Mouse (Mus musculus) ovary, postnatal 10 days (tissue): ENCODE data around the gene 5330417C22Rik.
"Not testable (repeated sequence)": the region's sequence is repeated elsewhere in the genome, so short reads cannot be mapped to it uniquely, and the experiment has no call there.

Source experiments
- DNase-seq: peaks from one replicate; pipeline ENCODE4 v3.0.0; 2022; ENCODE audit warnings: low spot score

The 5330417C22Rik gene

DNA sequence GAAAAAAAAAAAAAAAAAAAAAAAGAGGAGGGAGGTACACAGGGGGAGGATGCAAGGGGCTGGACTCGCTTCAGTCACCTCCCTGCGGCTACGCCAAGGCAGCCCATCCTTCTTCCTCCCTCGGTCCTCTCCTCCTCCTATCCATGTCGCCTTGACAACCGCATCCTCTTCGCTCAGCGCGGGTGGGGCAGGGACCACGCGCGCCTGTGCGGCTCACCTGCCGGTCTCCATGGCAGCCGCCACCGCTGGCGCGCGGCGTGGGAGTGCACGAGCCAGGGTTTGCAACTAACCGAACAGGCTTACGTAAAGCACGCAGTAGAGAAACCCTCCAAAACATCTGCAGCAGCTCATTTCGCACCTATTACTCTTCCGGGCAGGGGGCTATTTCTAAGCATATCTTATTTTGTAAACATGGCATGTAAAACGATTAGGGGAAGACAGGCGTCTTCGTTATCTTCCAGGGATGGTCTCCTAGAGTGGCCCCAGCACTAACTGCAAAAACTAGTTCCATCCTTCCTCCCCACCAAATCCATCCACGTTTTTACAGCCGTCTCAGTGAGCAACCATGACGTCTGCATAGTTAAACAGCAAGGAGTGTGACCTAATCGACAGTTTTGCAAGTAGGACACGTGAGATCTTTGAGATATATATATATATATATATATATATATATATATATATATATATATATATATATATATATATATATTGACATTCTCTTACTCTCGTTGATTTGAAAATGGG lies at the start of gene 5330417C22Rik:
Gene 5330417C22Rik (minus strand): TSS at position 20 of the 744 bp plus-strand sequence.
- no peak for DNase-seq

- DNase-seq, result no peak
Measured at GRCm38 (mm10) chr3:108584580-108584979, 48.2 kb upstream of the 5330417C22Rik start.

- DNase-seq, result no peak
Measured at GRCm38 (mm10) chr3:108574018-108574417, 37.7 kb upstream of the 5330417C22Rik start.

DNA sequence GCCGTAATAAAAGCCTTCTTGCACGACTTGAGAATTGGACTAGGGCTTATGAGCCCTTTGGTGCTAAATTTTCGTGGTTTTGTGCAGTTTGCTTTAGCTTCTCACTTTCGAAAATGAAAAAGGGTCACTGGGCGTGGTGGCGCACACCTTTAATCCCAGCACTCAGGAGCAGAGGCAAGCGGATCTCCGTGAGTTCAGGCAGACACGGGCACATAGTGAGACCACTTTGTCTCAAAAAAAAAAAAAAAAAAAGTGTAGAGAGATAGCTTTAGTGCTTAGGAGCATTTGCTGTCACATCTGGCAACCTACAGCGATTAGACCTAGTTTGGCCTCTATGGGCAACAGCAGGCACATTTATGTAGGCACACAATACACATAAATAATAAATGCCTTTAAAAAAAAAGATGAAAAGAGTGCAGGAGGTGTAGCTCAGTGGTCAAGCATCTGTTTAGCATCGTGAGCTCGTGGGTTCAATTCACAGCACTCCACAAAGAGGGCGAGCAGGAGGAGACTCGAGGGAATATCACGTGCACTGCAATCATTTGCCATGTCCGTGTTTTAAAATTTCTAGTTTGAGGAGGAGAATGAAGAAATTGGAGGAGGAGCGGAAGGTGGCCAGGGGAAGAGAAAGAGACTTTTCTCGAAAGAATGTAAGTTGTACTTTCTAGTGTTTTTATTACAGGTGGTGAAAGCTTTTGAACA lies 36.1 kb upstream of the 5330417C22Rik start:
- DNase-seq, result no peak

GRCm38 (mm10) chr3:108571443-108572294 lies 35.3 kb upstream of the 5330417C22Rik start, which contains the start of gene Taf13:
Gene Taf13 (plus strand): TSS chr3:108571698.
- DNase-seq, result peak; percentile 93

DNA sequence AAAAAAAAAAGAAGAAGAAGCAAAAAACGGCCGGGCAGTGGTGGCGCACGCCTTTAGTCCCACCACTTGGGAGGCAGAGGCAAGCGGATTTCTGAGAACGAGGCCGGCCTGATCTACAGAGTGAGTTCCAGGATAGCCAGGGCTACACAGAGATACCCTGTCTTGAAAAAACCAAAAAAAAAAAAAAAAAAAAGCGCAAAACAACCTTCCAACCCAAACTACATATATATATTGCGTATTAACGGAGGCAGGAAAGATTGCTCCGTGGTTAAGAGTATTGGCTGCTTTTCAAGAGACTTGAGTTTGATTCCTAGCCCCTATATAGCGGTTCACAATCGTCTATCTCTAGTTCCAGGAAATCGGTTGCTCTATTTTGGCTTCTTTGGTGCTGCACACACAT lies 34.5 kb upstream of the 5330417C22Rik start:
- no peak for DNase-seq

DNA sequence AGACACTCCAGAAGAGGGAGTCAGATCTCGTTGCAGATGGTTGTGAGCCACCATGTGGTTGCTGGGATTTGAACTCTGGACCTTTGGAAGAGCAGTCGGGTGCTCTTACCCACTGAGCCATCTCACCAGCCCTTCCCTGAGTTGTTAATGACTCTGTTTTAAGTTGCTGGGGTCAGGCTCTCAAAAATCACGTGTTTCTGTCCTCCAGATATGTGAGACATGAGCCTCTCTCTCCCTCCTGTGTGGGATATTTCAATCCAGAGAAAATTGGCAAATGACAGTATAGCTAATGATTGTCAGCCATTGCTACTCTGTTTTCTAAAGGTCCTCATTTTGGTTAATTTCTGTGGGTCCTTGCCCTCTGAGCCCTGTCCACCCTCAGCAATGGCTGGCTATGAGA lies 33.3 kb upstream of the 5330417C22Rik start:
- not testable (repeated sequence) for DNase-seq

GRCm38 (mm10) chr3:108567990-108568877 lies 31.9 kb upstream of the 5330417C22Rik start:
- DNase-seq, result no peak

DNA sequence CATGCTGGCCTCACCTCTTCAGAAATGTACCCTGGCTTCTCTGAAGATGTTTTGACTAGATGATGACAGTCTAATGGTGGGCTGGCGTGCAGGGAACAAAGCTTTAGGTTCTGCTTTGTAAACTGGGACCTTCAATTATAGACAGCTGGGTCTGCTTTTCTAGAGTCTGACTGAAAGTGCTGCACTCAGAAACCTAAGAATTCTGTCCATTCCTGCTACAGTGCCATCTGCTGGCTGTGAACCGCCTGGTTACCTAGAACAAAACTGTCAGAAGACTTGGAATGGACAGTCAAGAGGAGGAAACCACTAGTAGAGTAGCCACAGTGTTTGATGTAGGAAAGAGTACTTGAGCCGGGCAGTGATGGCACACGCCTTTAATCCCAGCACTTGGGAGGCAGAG lies 27.0 kb upstream of the 5330417C22Rik start:
- DNase-seq, result peak; percentile 48

GRCm38 (mm10) chr3:108562777-108563271 lies 26.5 kb upstream of the 5330417C22Rik start:
- no peak for DNase-seq

DNA sequence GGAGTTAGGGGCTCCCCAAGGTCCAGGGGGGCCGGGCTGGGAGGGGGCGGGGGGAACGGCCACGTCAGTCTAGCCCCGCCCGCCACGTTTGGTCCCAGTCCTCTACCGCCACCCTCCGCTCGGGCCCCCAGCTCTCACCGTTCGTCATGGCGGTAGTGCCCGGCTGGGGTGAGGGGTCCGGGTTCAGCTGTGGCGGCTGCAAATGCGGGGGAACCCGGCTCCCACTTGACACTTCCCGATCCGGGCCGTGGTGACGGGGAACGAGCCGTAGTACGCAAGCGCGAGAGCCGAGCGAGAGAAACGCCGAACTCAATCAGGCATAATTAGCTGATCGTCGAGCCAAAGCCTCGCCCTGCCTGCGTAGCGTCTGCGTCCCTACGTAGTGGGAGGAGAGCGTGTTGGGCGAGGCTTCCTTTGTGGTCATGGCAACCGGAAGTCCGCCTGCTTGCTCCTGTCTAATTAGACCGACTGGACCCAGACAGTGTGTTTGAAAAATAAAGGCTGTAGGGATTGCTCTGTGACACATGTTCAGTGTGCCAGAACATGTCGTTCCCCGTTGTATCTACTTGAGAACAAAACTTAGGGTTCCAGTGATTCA lies 25.9 kb upstream of the 5330417C22Rik start, which contains the start of gene Tmem167b:
Gene Tmem167b (minus strand): TSS at position 334 of the 598 bp plus-strand sequence.
- DNase-seq, result peak; percentile 88

GRCm38 (mm10) chr3:108557888-108558287 lies 21.6 kb upstream of the 5330417C22Rik start:
- DNase-seq, result no peak

DNA sequence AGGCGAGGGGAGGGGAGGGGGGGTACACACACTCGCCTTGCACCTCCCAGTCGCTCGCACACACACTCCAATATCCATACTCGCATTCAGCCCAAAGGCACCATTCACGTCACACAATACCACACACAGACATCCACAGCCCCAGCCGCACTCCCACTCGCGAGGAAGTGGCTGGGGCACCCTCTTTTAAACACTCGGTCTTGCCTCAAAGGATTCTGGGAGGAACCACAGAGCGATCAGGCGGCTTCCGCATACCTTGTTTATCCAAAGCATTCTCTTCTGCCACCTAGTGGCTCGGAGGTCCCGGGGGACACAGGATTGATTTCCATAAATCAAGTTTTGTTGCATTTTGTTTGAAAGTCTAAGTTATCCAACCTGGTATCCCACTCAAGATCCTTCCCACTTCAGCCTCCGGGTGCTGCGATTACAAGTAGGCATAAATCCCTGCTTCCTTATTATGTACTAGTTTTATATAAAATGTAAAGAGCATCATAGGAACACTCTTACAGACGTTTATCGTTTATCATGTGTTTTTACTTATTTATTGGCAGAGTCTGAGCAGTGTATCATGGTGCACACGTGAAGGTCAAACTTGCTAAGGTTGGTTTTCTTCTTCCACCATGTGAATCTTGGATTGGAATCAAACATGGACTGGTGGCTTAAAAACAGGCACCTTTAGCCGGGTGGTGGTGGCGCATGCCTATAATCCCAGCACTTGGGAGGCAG lies 18.4 kb upstream of the 5330417C22Rik start:
- peak; percentile 67 for DNase-seq

DNA sequence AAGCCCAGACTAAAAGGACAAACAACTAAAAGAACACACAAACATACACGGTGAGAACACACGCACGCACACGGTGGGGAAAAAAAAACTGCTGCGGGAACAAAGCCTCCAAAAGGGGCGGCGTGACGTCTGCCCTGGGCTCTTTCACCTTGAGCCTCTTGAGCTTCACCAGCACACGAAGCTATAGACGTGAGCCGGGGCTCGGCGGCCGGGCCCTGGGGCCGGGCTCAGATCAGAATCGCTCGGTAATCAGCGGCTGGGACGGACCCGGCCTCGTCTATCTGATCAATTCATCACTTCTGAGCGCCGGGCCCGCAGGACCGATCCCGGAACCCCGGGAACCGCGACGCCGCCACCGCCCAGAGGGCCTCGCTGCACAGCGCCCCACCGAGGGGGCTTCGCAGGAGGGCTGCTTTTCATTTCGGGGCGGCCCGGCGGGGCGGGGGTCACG lies 17.8 kb upstream of the 5330417C22Rik start:
- no peak for DNase-seq

GRCm38 (mm10) chr3:108542299-108542698 lies 6.0 kb upstream of the 5330417C22Rik start:
- no peak for DNase-seq

- peak; percentile 58 for DNase-seq
Measured at GRCm38 (mm10) chr3:108537303-108537702, 967 bp upstream of the 5330417C22Rik start.

GRCm38 (mm10) chr3:108535896-108536516 lies 330 bp downstream of the 5330417C22Rik start:
- no peak for DNase-seq

DNA sequence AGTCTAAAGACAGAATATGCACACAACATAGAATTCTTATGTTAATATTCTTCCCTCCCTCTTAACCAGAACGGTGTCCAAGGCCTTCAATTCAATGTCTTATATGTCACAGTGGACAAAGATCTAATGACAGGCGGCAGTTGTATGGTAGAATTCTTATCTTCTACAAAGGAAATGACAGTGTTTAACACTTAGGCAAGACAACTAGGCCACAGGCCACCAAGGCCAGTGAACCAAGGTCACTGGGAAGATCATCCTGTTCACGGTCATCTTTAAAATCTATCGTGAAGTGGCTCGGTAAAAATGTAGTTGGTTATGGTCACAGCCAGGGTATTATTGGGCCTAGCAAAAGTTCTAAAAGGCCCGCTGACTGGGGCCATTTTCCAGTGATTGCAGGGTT lies 2.4 kb downstream of the 5330417C22Rik start, which contains the start of gene 1700013F07Rik:
Gene 1700013F07Rik (plus strand): TSS at position 200 of the 400 bp plus-strand sequence.
- no peak for DNase-seq
